Mouse (Mus musculus) heart, embryonic 15.5 days (tissue): ENCODE results near the gene Akap11. TPM values are rescaled to one million over a fixed set of nuclear protein-coding genes. Genes with fewer than 3 reads are reported as not detected.
A peak's percentile ranks its signal among the peaks of the same experiment; 100 is the strongest.
"Not testable (repeated sequence)": the region's sequence is repeated elsewhere in the genome, so short reads cannot be mapped to it uniquely, and the experiment has no call there.

Experiments used
- ATAC-seq: fragments of 200-750 bp; cut with Nextera tagmentation; replicated peaks from 2 replicates; pipeline ENCODE4 v1.8.0; 2017; ENCODE audit warnings: low read depth, moderate TSS enrichment; ENCODE audit not compliant: insufficient number of reproducible peaks, insufficient read depth, low FRiP score
- H3K27ac ChIP-seq: fragments of 300-500 bp; sonication (generic); 2 replicates; pipeline ENCODE4 v1.5.1; 2015; ENCODE audit warnings: mild to moderate bottlenecking, inconsistent platforms
- H3K27me3 ChIP-seq: fragments of 300-500 bp; sonication (generic); 2 replicates; pipeline ENCODE4 v1.6.1; 2015; ENCODE audit warnings: inconsistent platforms
- H3K36me3 ChIP-seq: fragments of 300-500 bp; sonication (generic); 2 replicates; pipeline ENCODE4 v1.6.1; 2015; ENCODE audit warnings: mild to moderate bottlenecking, inconsistent platforms
- H3K4me1 ChIP-seq: fragments of 300-500 bp; sonication (generic); replicated peaks from 2 replicates; pipeline ENCODE4 v1.6.1; 2015; ENCODE audit warnings: inconsistent platforms
- H3K4me2 ChIP-seq: fragments of 300-500 bp; sonication (generic); 2 replicates; pipeline ENCODE4 v1.6.1; 2015; ENCODE audit warnings: inconsistent platforms, mild to moderate bottlenecking, moderate library complexity
- H3K4me3 ChIP-seq: fragments of 300-500 bp; sonication (generic); 2 replicates; pipeline ENCODE4 v1.5.1; 2015; ENCODE audit warnings: mild to moderate bottlenecking, inconsistent platforms
- H3K9ac ChIP-seq: fragments of 300-500 bp; sonication (generic); 2 replicates; pipeline ENCODE4 v1.6.1; 2015; ENCODE audit warnings: mild to moderate bottlenecking, inconsistent platforms
- H3K9me3 ChIP-seq: fragments of 300-500 bp; sonication (generic); replicated peaks from 2 replicates; pipeline ENCODE4 v1.6.1; 2016; ENCODE audit warnings: inconsistent platforms
- WGBS: fragments of 180-500 bp; shearing (Covaris S2); methylation state at CpG from one replicate; pipeline ENCODE4 v1.1.7; 2015; ENCODE audit warnings: mixed read lengths; 5-methylcytosine and 5-hydroxymethylcytosine counted together
- polyA plus RNA-seq: library from polyadenylated mRNA; unstranded; fragments of >200 nt; fragmentation: Nextera tagmentation; extraction: Ambion mirVana; gene quantifications from 2 replicates; pipeline ENCODE4 v1.2.1, GENCODE M21; 2015

Akap11 gene
- polyA plus RNA-seq, result 13.4 and 13.8 TPM in 2 replicates

DNA sequence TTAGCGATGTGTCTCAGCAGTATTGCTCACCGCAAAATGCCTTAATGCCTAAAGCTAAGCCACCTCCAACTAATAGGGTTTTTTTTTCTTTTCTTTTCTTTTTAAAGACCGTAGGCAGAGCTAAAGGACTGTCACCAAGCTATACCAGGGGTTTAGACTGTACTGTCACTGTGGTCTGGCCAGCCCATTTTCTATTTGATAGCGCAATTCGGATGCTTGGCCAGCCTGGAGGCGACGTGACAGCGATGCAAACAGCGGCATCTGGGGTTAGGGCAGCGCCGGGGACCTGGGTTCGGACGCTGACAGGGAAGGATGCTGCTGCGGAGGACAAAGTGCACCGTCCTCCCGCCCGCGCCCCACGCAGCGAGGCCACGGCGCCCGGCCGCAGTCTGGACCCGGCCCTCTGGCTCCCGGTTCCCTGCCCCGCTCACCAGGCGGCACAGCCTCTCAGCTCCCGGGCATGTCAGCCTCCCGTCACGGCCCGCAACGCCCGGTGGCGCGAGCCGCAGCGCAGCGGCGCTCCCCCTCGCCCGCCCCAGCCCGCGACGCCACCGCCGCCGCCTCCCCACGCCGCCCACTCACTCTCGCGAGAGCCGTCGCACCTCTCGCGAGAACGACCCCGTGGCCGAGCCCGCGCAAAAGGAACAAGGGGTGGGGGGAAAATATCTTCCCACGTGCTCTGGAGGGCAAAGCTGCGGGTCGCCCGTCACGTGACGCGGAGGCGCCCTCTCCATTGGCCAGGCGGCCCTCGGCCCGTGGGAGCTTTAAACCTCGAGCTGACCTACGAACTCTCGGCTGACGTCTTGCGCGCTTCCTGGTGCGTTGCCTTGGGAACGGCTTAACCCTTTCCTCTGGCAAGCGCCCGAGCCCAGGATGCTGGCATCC, at the start of gene Akap11:
TSS of gene Akap11 (minus strand) at position 528 of the 885 bp plus-strand sequence.
- Histone ChIP-seq H3K4me3 (peak within 1 kb of the TSS; percentile 92), H3K36me3 (no peaks in the 10 kb centered on the region), H3K27ac (peak within 1 kb of the TSS; percentile 92), H3K4me1 (peaks cover 40% of the 10 kb centered on the region), H3K27me3 (no peaks in the 10 kb centered on the region), H3K4me2 (peak within 1 kb of the TSS; percentile 81), H3K9ac (peak within 1 kb of the TSS; percentile 94), H3K9me3 (no peaks in the 10 kb centered on the region)
- under 1% methylated on average over 64 of the region's 82 CpGs for WGBS
- ATAC-seq, result peak; percentile 94

DNA sequence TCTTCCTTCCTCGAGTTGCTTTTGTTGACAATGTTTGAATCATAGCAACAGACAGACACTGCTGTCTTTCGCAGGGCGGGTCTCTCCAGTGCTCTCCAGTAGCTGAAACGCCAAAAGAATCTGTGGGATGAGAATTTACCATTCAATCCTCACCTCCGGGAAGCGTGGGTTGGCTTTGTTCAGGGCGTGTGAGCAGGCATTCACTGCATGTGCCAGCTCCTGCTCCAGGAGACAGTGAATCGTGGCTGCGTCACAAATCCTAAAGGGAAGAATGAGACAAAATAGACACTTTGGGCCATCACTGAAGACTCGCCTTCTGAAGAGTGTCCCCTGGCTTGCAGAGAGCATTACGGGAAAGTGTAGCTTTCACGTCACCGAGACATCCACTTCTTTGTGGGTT, 47.6 kb upstream of the Akap11 start:
- no peak for ATAC-seq
- WGBS, result 91% methylated on average over 13 of the region's 13 CpGs
- no peak overlapping the region for H3K4me3 ChIP-seq
- peaks cover 34% of the 10 kb centered on the region for H3K36me3 ChIP-seq
- no peak overlapping the region for H3K27ac ChIP-seq
- no peak overlapping the region for H3K4me2 ChIP-seq
- H3K27me3 ChIP-seq, result no peaks in the 10 kb centered on the region
- no peaks in the 10 kb centered on the region for H3K9me3 ChIP-seq
- no peak overlapping the region for H3K9ac ChIP-seq
- no peaks in the 10 kb centered on the region for H3K4me1 ChIP-seq

DNA sequence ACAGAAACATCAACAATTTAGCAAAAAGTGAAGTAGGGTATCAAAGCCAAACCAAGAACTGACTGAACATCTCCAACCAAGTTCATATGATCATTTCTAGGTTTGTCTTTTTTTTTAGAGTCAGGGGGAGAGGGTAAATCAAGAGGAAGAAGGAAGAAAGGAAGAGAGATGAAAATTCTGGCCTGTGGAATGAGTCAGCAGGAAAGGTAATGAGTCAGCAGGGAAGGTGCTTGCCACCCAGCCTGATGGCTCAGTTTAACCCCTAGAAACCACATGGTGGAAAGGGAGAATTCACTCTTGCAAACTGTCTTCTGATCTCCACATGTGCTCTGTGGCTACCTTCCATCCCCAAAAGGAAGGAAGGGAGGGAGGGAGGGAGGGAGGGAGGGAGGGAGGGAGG, 46.6 kb upstream of the Akap11 start:
- H3K27me3 ChIP-seq, result no peaks in the 10 kb centered on the region
- no peak overlapping the region for H3K9ac ChIP-seq
- H3K36me3 ChIP-seq, result peaks cover 34% of the 10 kb centered on the region
- no peaks in the 10 kb centered on the region for H3K9me3 ChIP-seq
- H3K27ac ChIP-seq, result no peak overlapping the region
- no peak overlapping the region for H3K4me2 ChIP-seq
- no peak overlapping the region for H3K4me3 ChIP-seq
- H3K4me1 ChIP-seq, result no peaks in the 10 kb centered on the region
- no peak for ATAC-seq

DNA sequence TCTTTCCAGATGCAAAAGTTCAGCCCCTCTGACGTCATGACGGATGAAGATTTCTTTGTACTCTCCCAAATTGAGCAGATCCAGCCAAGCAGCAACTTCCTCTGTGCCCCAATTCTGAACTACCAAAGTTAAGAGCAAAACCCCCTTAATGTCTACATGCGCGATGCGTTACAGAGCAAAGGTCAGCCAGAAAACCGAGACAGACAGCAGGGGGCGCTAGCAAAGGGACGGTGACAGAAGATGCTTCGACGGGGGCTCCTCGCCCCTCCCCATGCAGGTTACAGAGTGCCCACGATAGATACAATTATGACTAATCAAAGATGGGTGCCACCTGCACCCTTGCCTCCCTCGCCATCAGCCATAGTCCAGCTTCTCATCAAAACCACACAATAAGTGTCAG, 39.3 kb upstream of the Akap11 start:
- 76% methylated on average over 13 of the region's 13 CpGs for WGBS
- no peak for ATAC-seq
- no peak overlapping the region for H3K9ac ChIP-seq
- 0 out of 2 replicates have a peak, but pooled peaks cover 2% of the 10 kb centered on the region for H3K4me1 ChIP-seq
- H3K4me3 ChIP-seq, result no peak overlapping the region
- no peak overlapping the region for H3K4me2 ChIP-seq
- H3K9me3 ChIP-seq, result no peaks in the 10 kb centered on the region
- no peaks in the 10 kb centered on the region for H3K27me3 ChIP-seq
- peaks cover 5% of the 10 kb centered on the region; the same call in 1 of the 2 replicates for H3K36me3 ChIP-seq
- H3K27ac ChIP-seq, result no peak overlapping the region

DNA sequence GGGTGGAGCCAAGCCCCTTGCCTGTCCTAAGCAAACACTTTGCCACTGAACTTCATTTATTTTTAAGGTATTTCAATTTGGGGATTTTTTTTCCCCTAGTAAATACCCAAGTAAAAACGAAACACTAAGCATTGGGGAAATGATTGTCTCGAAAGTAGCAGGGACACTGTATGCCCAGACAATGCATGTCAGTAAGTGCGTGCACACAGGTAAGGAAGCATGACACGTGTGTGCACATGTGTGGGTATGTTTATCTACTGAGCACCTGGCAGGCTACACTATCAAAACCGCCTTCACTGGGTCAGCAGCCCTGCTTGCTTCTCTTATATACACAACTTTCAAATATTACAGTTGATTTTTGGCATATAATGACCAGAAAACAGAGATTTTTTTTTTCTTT, 31.8 kb upstream of the Akap11 start:
- Histone ChIP-seq H3K4me1 (0 out of 2 replicates have a peak, but pooled peaks cover 4% of the 10 kb centered on the region), H3K4me2 (no peak overlapping the region), H3K27ac (no peak overlapping the region), H3K4me3 (no peak overlapping the region), H3K27me3 (no peaks in the 10 kb centered on the region), H3K36me3 (peaks cover 5% of the 10 kb centered on the region; the same call in 1 of the 2 replicates), H3K9ac (no peak overlapping the region), H3K9me3 (no peaks in the 10 kb centered on the region)
- 89% methylated on average over 5 of the region's 5 CpGs for WGBS
- no peak for ATAC-seq

DNA sequence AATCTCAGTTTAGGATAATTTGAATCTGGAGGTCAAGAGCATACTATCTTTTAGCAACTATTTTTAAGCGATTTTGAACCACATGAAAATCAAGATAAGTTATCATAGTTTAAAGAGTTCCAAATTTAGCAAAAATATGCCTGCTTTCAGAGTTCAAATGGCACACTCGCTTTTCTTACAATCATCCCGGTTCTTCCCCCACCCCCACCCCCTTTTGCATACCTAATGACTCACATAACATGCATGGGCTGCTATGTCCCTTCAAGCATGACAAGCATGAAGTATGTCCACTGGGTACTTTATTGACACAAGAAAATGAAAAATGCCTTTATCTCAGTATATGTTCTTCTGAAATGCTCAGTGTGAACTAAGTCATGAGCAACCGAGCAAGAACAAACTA, 29.8 kb upstream of the Akap11 start:
- Histone ChIP-seq H3K4me1 (0 out of 2 replicates have a peak, but pooled peaks cover 4% of the 10 kb centered on the region), H3K4me3 (no peak overlapping the region), H3K9ac (no peak overlapping the region), H3K36me3 (peaks cover 5% of the 10 kb centered on the region; the same call in 1 of the 2 replicates), H3K9me3 (no peaks in the 10 kb centered on the region), H3K27ac (no peak overlapping the region), H3K4me2 (no peak overlapping the region), H3K27me3 (no peaks in the 10 kb centered on the region)
- ATAC-seq, result no peak
- 67% methylated on average over 4 of the region's 4 CpGs for WGBS

DNA sequence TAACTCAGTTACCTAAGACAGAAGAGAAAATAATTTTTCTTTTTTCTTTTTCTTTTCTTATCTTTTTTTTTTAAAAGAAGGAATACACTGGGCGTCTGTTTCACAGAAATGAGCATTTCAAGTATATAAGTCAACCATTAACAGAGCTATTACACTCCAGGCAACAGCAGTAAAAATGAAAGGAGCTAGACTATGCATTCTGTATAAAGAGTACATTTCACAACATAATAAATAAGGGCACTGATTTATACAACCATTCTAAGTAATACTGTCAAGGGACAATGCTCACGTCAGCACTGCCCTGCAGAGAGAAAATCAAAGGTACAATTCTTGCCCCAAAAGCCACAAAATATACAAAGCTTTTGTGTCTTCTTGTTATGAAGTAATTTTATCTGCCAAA, 27.7 kb upstream of the Akap11 start:
- no peaks in the 10 kb centered on the region for H3K27me3 ChIP-seq
- no peak overlapping the region for H3K4me3 ChIP-seq
- H3K4me2 ChIP-seq, result no peak overlapping the region
- no peak overlapping the region for H3K27ac ChIP-seq
- no peak overlapping the region for H3K9ac ChIP-seq
- no peaks in the 10 kb centered on the region for H3K9me3 ChIP-seq
- H3K4me1 ChIP-seq, result 0 out of 2 replicates have a peak, but pooled peaks cover 2% of the 10 kb centered on the region
- H3K36me3 ChIP-seq, result no peaks in the 10 kb centered on the region
- ATAC-seq, result no peak
- 90% methylated on average over 2 of the region's 2 CpGs for WGBS

DNA sequence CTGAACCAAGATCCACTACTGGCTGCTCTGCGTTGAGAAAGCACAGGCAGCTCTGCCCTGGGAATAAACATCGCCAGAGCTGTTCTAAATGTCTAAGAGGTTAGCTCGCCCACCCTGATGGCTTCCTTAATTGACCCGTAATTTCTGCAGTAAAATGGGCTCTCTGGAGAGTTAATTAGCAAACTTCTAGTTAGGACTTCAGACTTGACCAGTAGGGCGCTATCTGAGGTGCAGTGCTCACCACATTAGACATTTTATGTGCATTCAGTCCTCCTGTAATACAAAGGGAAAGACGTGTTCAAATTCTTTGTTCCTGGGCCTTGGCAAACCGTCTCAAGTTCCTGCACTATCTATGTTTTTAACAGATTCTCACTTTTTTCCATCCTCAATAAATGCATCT, 26.6 kb upstream of the Akap11 start:
- Histone ChIP-seq H3K9me3 (no peaks in the 10 kb centered on the region), H3K9ac (no peak overlapping the region), H3K27me3 (no peaks in the 10 kb centered on the region), H3K4me3 (no peak overlapping the region), H3K4me1 (no peaks in the 10 kb centered on the region), H3K4me2 (no peak overlapping the region), H3K27ac (no peak overlapping the region), H3K36me3 (no peaks in the 10 kb centered on the region; the same call in 1 of the 2 replicates)
- 81% methylated on average over 7 of the region's 7 CpGs for WGBS
- no peak for ATAC-seq

DNA sequence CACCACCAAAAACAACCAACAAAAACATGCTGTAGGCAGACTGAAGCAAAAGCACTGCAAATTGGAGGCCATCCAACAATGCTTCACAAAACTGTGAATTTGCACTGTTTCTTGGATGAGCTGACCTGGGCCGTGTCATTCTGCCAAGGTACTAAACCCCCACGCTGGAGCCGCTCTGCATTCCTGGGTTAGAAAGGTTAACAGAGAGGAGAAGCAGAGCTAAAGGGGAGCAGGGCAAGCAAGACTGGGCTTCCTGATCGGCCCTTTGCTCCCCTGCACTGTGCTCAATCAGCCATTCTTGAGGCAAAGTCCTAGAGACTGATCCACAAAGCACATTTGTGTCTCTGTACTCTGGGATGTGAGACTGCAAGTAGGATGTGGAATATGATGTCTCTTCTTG, 25.5 kb upstream of the Akap11 start:
- no peak overlapping the region for H3K27ac ChIP-seq
- ATAC-seq, result no peak
- H3K36me3 ChIP-seq, result no peaks in the 10 kb centered on the region; the same call in 1 of the 2 replicates
- no peak overlapping the region for H3K4me3 ChIP-seq
- no peak overlapping the region for H3K4me2 ChIP-seq
- no peaks in the 10 kb centered on the region for H3K4me1 ChIP-seq
- no peaks in the 10 kb centered on the region for H3K9me3 ChIP-seq
- whole genome bisulfite sequencing, result 58% methylated on average over 4 of the region's 4 CpGs
- no peaks in the 10 kb centered on the region for H3K27me3 ChIP-seq
- no peak overlapping the region for H3K9ac ChIP-seq

DNA sequence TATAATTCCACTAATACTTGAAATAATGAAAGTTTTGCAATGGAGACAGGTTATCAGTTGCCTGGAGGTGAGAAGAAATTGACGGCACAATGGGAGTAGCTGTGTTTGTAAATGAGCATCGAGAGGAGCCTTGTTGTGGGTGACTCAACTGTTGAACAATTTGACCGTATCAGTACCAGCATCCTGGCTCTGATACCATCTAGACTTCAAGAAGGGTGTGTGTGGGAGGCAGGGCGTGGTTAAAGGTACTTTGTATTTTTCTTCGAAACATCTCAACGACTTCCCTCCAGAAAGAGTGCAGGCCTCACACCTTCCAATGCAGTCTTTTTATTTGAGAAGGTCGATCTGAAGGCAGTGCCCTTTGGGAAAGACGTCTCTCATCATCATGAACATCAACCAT, 22.4 kb upstream of the Akap11 start:
- whole genome bisulfite sequencing, result 73% methylated on average over 8 of the region's 8 CpGs
- Histone ChIP-seq H3K27me3 (no peaks in the 10 kb centered on the region), H3K4me1 (no peaks in the 10 kb centered on the region), H3K9ac (no peak overlapping the region), H3K4me2 (no peak overlapping the region), H3K27ac (no peak overlapping the region), H3K36me3 (no peaks in the 10 kb centered on the region; the same call in 1 of the 2 replicates), H3K9me3 (no peaks in the 10 kb centered on the region), H3K4me3 (no peak overlapping the region)
- no peak for ATAC-seq

DNA sequence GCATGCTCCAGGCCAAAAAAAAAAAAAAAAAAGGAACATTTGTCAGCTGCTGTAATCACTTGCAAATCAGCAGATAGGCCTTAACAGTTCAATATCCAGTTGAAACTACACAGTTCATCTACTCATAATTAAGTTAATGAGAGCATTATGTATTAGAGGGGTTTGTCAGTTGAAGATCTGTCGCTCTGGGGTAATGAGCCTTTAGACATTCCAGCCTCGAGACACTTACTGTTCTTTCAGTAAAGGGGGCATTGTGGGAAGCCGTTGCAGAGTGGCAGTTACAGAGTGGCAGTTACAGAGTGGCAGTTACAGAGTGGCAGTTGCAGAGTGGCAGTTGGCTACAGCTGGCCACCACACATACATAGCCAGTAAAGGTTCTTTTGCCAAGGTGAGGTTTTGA, 18.2 kb upstream of the Akap11 start:
- H3K4me2 ChIP-seq, H3K4me3 ChIP-seq, H3K9ac ChIP-seq, H3K36me3 ChIP-seq, H3K27ac ChIP-seq, H3K27me3 ChIP-seq, ATAC-seq, H3K9me3 ChIP-seq, H3K4me1 ChIP-seq: not testable (repeated sequence)
- 80% methylated on average over 3 of the region's 3 CpGs for WGBS

DNA sequence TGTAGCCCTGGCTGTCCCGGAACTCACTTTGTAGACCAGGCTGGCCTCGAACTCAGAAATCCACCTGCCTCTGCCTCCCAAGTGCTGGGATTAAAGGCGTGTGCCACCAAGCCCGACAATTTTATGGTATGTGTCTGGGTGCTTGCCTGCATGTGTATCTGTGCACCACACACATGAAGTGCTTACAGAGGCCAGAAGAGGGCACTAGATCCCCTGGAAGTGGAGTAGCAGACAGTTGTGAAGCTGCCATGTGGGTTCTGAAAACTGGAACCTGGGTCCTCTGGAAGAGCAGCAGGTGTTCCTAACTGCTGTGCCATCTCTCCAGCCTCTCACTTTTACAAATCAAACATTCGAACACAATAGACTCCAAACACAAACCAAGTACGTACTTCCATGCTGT, 17.1 kb upstream of the Akap11 start:
- Histone ChIP-seq H3K4me1 (peaks cover 7% of the 10 kb centered on the region), H3K36me3 (no peaks in the 10 kb centered on the region; the same call in 1 of the 2 replicates), H3K4me3 (no peak overlapping the region), H3K4me2 (no peak overlapping the region), H3K9ac (no peak overlapping the region), H3K27ac (no peak overlapping the region), H3K9me3 (no peaks in the 10 kb centered on the region), H3K27me3 (no peaks in the 10 kb centered on the region)
- ATAC-seq, result no peak
- WGBS, result 94% methylated on average over 6 of the region's 6 CpGs
